Mouse (Mus musculus) midbrain, postnatal 0 days (tissue): ENCODE results near the gene Ankk1. TPM values are rescaled to one million over a fixed set of nuclear protein-coding genes. Genes with fewer than 3 reads are reported as not detected.

Experiments
- ATAC-seq: fragments of 200-750 bp; cut with Nextera tagmentation; 2 replicates; pipeline ENCODE4 v1.8.0; 2017; ENCODE audit warnings: moderate number of reproducible peaks, mild to moderate bottlenecking, moderate TSS enrichment, moderate library complexity; ENCODE audit not compliant: low FRiP score
- DNase-seq: peaks from one replicate; pipeline ENCODE4 v3.0.0-alpha.2; 2015; ENCODE audit warnings: low spot score
- H3K27ac ChIP-seq: fragments of 300-500 bp; sonication (generic); 2 replicates; pipeline ENCODE4 v1.5.1; 2014; ENCODE audit warnings: low read depth, mild to moderate bottlenecking, low read length, mixed read lengths
- H3K27me3 ChIP-seq: fragments of 300-500 bp; sonication (generic); 2 replicates; pipeline ENCODE4 v1.6.1; 2014; ENCODE audit warnings: low read length, control low read depth, mixed read lengths; ENCODE audit not compliant: insufficient read depth
- H3K36me3 ChIP-seq: fragments of 300-500 bp; sonication (generic); 2 replicates; pipeline ENCODE4 v1.6.1; 2014; ENCODE audit warnings: low read length, control low read depth, mixed read lengths; ENCODE audit not compliant: insufficient read depth
- H3K4me1 ChIP-seq: fragments of 300-500 bp; sonication (generic); 2 replicates; pipeline ENCODE4 v1.6.1; 2014; ENCODE audit warnings: mild to moderate bottlenecking, control low read depth, antibody characterized with exemption, low read length, mixed read lengths; ENCODE audit not compliant: insufficient read depth
- H3K4me2 ChIP-seq: fragments of 300-500 bp; sonication (generic); 2 replicates; pipeline ENCODE4 v1.6.1; 2014; ENCODE audit warnings: low read depth, mild to moderate bottlenecking, low read length, mixed read lengths; ENCODE audit not compliant: poor library complexity, severe bottlenecking
- H3K4me3 ChIP-seq: fragments of 300-500 bp; sonication (generic); 2 replicates; pipeline ENCODE4 v1.5.1; 2014; ENCODE audit warnings: low read depth, mild to moderate bottlenecking, low read length, moderate library complexity
- H3K9ac ChIP-seq: fragments of 300-500 bp; sonication (generic); replicated peaks from 2 replicates; pipeline ENCODE4 v1.6.1; 2014; ENCODE audit warnings: mild to moderate bottlenecking, low read length, moderate library complexity, mixed read lengths; ENCODE audit not compliant: poor library complexity, severe bottlenecking
- H3K9me3 ChIP-seq: fragments of 300-500 bp; sonication (generic); 2 replicates; pipeline ENCODE4 v1.6.1; 2016; ENCODE audit warnings: low read length, control low read depth
- CTCF ChIP-seq: IDR thresholded peaks from 2 replicates; pipeline ENCODE4 v1.5.1; 2016; ENCODE audit warnings: antibody characterized with exemption, mild to moderate bottlenecking
- WGBS: fragments of 180-500 bp; shearing (Covaris S2); extraction: QIAGEN DNeasy Blood & Tissue Kit; methylation state at CpG from one replicate; pipeline ENCODE4 v1.1.7; 2014; 5-methylcytosine and 5-hydroxymethylcytosine counted together
- polyA plus RNA-seq: library from polyadenylated mRNA; unstranded; fragments of >200 nt; fragmentation: Nextera tagmentation; extraction: Ambion mirVana; gene quantifications from 2 replicates; pipeline ENCODE4 v1.2.1, GENCODE M21; 2015
- total RNA-seq: library from RNA; depleted of rRNA; stranded (reverse); fragments of >200 nt; gene quantifications from 2 replicates; pipeline ENCODE4 v1.2.3, GENCODE M21; 2014; rRNA removed

The Ankk1 gene
- total RNA-seq, result not detected in 2 replicates
- not detected in 2 replicates for polyA plus RNA-seq

DNA sequence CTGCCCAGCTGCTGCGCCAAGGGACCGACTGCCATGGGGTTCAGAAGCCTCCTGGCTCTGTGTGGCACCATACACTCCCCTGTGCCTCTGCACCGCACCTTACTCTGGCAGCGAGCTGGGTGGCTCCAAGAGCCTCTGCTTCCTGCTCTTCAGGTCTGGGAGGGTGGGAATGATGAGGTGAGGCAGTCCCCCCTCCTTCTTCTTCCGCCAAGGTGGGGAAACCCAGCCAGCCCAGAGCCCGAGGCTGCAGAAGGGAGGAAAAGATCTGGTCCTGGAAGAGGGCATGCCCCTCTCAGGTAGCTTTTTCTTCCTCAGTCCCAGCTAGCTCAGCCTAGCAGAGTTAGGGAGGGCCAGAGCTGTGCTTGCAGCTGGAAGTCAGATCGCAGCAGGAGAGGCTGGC lies at the start of gene Ankk1:
TSS of gene Ankk1 (minus strand) at position 101 of the 400 bp plus-strand sequence.
- no peak for ATAC-seq
- 83% methylated on average over 7 of the region's 7 CpGs for WGBS
- TF ChIP-seq CTCF, result no peak

DNA sequence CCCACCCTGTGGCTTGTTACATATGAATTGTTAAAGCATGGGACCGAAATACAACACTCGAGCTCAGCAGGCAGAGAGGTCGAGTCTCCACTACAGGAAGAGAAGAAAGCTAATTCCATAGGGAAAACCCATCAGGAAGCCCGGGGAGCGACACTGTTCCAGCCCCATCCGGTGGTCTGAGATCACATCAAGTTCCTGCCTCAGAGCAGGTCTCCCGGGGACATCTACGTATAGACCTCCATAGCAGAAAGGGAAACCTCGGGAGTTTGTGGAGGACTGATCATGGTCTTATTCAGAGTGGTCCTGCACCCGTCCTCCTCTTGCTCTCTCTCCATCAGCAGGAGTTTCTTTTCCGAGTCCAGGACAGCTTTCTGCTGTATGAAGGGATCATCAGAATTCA lies 45.3 kb upstream of the Ankk1 start:
- 75% methylated on average over 11 of the region's 11 CpGs for WGBS
- Histone ChIP-seq H3K36me3 (no peaks in the 10 kb centered on the region), H3K27me3 (no peaks in the 10 kb centered on the region), H3K4me3 (no peak overlapping the region), H3K9ac (no peak overlapping the region), H3K27ac (no peak overlapping the region), H3K4me1 (no peaks in the 10 kb centered on the region), H3K4me2 (no peak overlapping the region), H3K9me3 (no peaks in the 10 kb centered on the region)
- DNase-seq (no peak), ATAC-seq (no peak)
- TF ChIP-seq CTCF, result no peak

More for the DNA sequence above, at the start of gene Ankk1:
- DNase-seq, result no peak
- Histone ChIP-seq H3K36me3 (no peaks in the 10 kb centered on the region), H3K4me3 (no peak within 1 kb of the TSS), H3K9ac (no peak within 1 kb of the TSS), H3K4me2 (no peak within 1 kb of the TSS), H3K4me1 (no peaks in the 10 kb centered on the region), H3K27ac (no peak within 1 kb of the TSS), H3K9me3 (no peaks in the 10 kb centered on the region), H3K27me3 (no peaks in the 10 kb centered on the region)

DNA sequence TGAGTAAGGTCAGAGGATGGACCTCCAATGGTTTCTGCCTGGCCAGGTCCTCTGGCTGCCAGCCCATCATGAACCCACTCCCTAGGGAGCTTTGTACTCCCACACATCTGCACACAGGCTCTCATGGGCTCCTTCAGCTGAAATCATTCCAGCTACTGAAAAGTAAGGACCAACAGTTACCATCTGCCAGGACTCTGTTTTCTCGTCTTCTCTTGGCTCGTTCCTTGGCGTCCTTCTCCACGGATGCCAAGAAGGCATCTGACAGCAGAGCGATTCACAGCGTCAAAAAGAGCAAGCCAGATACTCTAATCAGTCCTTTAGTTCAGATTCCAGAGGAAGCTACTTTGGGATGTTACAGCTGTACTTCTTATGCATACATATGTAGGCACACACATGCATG lies 44.1 kb upstream of the Ankk1 start:
- H3K4me2 ChIP-seq, result no peak overlapping the region
- no peaks in the 10 kb centered on the region for H3K9me3 ChIP-seq
- H3K36me3 ChIP-seq, result no peaks in the 10 kb centered on the region
- no peaks in the 10 kb centered on the region for H3K4me1 ChIP-seq
- no peak overlapping the region for H3K4me3 ChIP-seq
- H3K27me3 ChIP-seq, result no peaks in the 10 kb centered on the region
- 73% methylated on average over 6 of the region's 6 CpGs for WGBS
- no peak for ATAC-seq
- no peak overlapping the region for H3K27ac ChIP-seq
- peak; percentile 37 for DNase-seq
- no peak overlapping the region for H3K9ac ChIP-seq
- TF ChIP-seq CTCF, result no peak

DNA sequence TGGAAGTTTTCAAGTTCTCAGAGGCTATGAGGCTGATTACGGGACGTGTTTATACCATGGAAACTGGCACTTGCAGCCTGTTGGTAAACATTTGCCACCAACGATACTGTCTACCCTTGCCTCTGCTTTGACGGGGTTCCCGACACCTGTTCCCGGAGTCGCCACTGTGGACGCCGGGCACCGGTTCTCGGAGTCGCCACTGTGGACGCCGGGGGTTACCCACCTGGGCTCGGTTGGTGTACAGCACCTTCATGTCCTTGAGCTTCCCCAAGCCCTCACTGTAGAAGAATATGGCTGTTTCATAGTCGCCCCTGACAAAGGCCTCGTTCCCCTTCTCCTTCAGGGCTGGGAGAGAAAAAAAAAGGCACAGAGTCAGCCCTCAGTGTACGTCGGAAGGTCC lies 43.2 kb upstream of the Ankk1 start:
- H3K9ac ChIP-seq, result no peak overlapping the region
- no peak for TF ChIP-seq CTCF
- no peak overlapping the region for H3K27ac ChIP-seq
- H3K4me1 ChIP-seq, result no peaks in the 10 kb centered on the region
- H3K36me3 ChIP-seq, result no peaks in the 10 kb centered on the region
- no peaks in the 10 kb centered on the region for H3K9me3 ChIP-seq
- no peak for ATAC-seq
- H3K4me3 ChIP-seq, result no peak overlapping the region
- 94% methylated on average over 19 of the region's 19 CpGs for WGBS
- H3K4me2 ChIP-seq, result no peak overlapping the region
- no peaks in the 10 kb centered on the region for H3K27me3 ChIP-seq
- DNase-seq, result no peak

DNA sequence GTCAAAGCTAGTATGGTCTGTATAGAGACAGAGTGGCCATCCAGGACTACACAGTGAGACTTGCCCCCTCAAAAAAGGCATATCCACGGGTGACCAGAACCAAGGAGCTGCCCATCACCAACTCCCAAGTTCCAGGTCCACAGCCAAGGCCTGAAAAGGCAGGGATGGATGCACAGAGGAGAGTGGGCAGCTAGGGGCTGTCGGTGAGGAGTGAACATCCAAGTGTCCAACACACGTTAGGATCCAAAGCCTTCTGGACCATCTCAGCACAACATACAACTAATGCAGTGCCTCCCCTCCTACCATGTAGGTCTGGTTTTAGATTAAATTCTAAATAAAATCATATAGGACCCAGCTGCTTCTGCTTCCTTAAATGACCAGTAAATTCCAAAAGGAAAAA lies 29.3 kb upstream of the Ankk1 start:
- no peak for DNase-seq
- Histone ChIP-seq H3K4me2 (no peak overlapping the region), H3K4me3 (no peak overlapping the region), H3K27me3 (no peaks in the 10 kb centered on the region), H3K27ac (no peak overlapping the region), H3K4me1 (no peaks in the 10 kb centered on the region), H3K36me3 (no peaks in the 10 kb centered on the region), H3K9ac (no peak overlapping the region), H3K9me3 (no peaks in the 10 kb centered on the region)
- no peak for TF ChIP-seq CTCF
- ATAC-seq, result no peak
- 85% methylated on average over 3 of the region's 3 CpGs for WGBS

DNA sequence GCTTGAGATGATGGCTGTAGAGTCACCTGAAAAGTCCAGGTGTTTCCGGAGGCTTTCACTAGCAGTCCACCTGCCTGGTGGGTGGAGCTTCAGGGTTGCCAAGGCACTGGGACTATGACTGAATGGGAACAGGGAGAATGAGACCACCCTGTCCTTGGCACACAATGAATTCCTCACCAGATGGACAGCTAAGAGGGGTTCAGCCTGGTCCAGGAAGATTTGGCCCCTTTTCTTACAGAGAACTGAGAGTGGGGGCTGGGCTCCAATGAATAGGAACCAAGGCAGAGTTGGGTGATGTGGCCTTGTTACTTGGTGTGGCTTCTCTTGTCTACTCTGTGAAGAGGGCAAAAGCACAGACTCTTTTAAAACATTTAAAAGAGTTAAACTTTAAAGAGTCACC lies 25.6 kb upstream of the Ankk1 start:
- no peak overlapping the region for H3K4me3 ChIP-seq
- ATAC-seq (no peak), DNase-seq (no peak)
- no peak for TF ChIP-seq CTCF
- WGBS, result 96% methylated on average over 1 of the region's 1 CpGs
- H3K36me3 ChIP-seq, result no peaks in the 10 kb centered on the region
- H3K27me3 ChIP-seq, result no peaks in the 10 kb centered on the region
- no peak overlapping the region for H3K4me2 ChIP-seq
- no peaks in the 10 kb centered on the region for H3K9me3 ChIP-seq
- H3K4me1 ChIP-seq, result no peaks in the 10 kb centered on the region
- H3K27ac ChIP-seq, result no peak overlapping the region
- no peak overlapping the region for H3K9ac ChIP-seq
